Comparison of ENCODE assay signal across 10 mouse cellular contexts in the genomic region with DNA sequence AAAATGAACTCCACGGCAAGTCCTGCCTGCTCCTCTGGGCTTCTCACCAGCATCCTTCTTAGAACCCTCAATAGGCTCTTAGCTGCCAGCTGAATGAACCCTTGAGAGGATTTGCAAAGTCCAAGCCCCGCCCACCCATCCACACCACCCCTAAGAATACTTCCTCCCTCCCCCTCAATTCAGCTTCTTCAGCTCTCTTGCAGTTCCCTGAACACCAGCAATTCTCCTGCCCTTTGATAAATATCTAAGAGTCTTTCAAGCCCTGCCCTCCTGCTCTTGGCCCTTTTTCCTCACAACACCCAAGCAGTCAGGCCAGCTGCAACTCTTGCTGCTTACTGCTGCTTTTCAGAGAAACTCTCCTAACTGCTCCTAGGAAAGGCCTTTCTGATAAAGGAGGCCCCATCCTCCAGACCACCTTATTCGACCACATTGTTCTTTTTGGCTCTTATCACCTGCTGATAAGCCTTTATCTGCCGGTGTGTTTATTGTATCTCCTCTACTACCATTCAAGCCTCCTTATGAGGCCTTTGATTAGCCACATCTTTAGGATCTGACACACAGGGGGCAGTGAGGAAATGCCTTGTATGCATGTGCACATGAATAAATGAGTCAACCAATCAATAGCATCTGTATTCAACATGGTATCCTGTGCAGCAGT. TPM values are rescaled to one million over a fixed set of nuclear protein-coding genes. Genes with fewer than 3 reads are reported as not detected.
DNase-seq lines count a peak whose midpoint lies in the region; ATAC-seq and TF ChIP-seq lines count a peak whose summit lies in the region.
"Had no signal": no experiment of that assay in that cellular context is flagged by ENCODE, and none has a peak within 500 bp of the region (broad histone marks: within the 10 kb centered on the region; RNA-seq: fewer than 3 reads in every experiment).

No protein-coding gene starts in this region.

- peak; percentile 19 for DNase-seq in thymus, postnatal 4 days
- no peak for DNase-seq in thymus, postnatal 10 days (ENCODE audit: low spot score in 2 of 2)
- DNase-seq in lung, adult 2 months: peak; percentile 61
- no peak for DNase-seq in adrenal gland, postnatal 4 days (ENCODE audit: low spot score in 2 of 2)
- DNase-seq in urinary bladder, adult 2 months (ENCODE audit: low spot score): no peak
- DNase-seq in neural tube, embryonic 10.5 days (ENCODE audit: extremely low spot score, low spot score): no peak

- H3K4me3 ChIP-seq in heart, embryonic 12.5 days: no peak overlapping the region
- H3K4me3 ChIP-seq in lung, adult 2 months (replicated peaks; ENCODE audit: extremely low read depth, low read depth, low read length): no peak overlapping the region
- H3K4me3 ChIP-seq: embryonic facial prominence, embryonic 13.5 days; megakaryocyte, embryonic 14.5 days had no signal

- H3K4me2 ChIP-seq in heart, embryonic 12.5 days: peak overlapping the region; percentile 24; the same call in 1 of the 2 replicates
- H3K4me2 ChIP-seq: embryonic facial prominence, embryonic 13.5 days had no signal

- 13% methylated on average over 4 of the region's 4 CpGs for WGBS in heart, embryonic 12.5 days
- 24% methylated on average over 4 of the region's 4 CpGs for WGBS in lung, adult 2 months

- H3K4me1 ChIP-seq in heart, embryonic 12.5 days (replicated peaks): peaks cover 79% of the 10 kb centered on the region
- peaks cover 12% of the 10 kb centered on the region; the same call in 1 of the 2 replicates for H3K4me1 ChIP-seq in lung, adult 2 months (ENCODE audit: control insufficient read depth, insufficient read depth, low read length)

- TF ChIP-seq POLR2A in lung, adult 2 months (IDR thresholded peaks at IDR 0.05; ENCODE audit: borderline replicate concordance, extremely low read depth, low read depth, low read length): no peak

- TF ChIP-seq CTCF in lung, adult 2 months (IDR thresholded peaks at IDR 0.05; ENCODE audit: insufficient read depth, low read length): no peak

- ATAC-seq in heart, embryonic 12.5 days (ENCODE audit: insufficient number of reproducible peaks, low FRiP score): no peak
- ATAC-seq in erythroid progenitor cell, adult 5-6 weeks (replicated peaks; ENCODE audit: low FRiP score, poor library complexity, severe bottlenecking): no peak

- 0 out of 2 replicates have a peak, but pooled peaks cover 5% of the 10 kb centered on the region for H3K9me3 ChIP-seq in heart, embryonic 12.5 days (replicated peaks)
- H3K9me3 ChIP-seq: embryonic facial prominence, embryonic 13.5 days had no signal

- peaks cover 4% of the 10 kb centered on the region for H3K36me3 ChIP-seq in heart, embryonic 12.5 days
- H3K36me3 ChIP-seq: embryonic facial prominence, embryonic 13.5 days had no signal

- H3K9ac ChIP-seq in heart, embryonic 12.5 days: no peak overlapping the region
- H3K9ac ChIP-seq: embryonic facial prominence, embryonic 13.5 days had no signal

- no peaks in the 10 kb centered on the region for H3K27me3 ChIP-seq in heart, embryonic 12.5 days (replicated peaks)
- H3K27me3 ChIP-seq: embryonic facial prominence, embryonic 13.5 days had no signal

- H3K27ac ChIP-seq in heart, embryonic 12.5 days (ENCODE audit: poor library complexity, severe bottlenecking): peak overlapping the region; percentile 10; the same call in 1 of the 2 replicates
- H3K27ac ChIP-seq: embryonic facial prominence, embryonic 13.5 days had no signal

RNA-seq across cellular contexts. Expression of a gene that starts 21.3 kb away (rescaled TPM):
- 54.6 and 57.2 TPM in 2 replicates for polyA plus RNA-seq in heart, embryonic 12.5 days (2016; fragmentation: Nextera tagmentation; extraction: Ambion mirVana)
- 19.3 and 32.9 TPM in 2 replicates for polyA plus RNA-seq in lung, adult 2 months (2012; rRNA removed)
- total RNA-seq in adrenal gland, postnatal 4 days (2021): 10 to 100 TPM; 49.1 to 68.6 TPM
- 10.4 and 16.7 TPM in 2 replicates for polyA plus RNA-seq in urinary bladder, adult 2 months (2012; rRNA removed)
- not detected in 2 replicates for total RNA-seq in erythroid progenitor cell, adult 5-6 weeks (2015; ENCODE audit: low replicate concordance)
- not detected in 2 replicates for total RNA-seq in erythroid progenitor cell, adult 5-6 weeks (2017; ENCODE audit: low replicate concordance)

Comparison
In these comparisons a context has a peak if more than half of its experiments do, and no peak if none do; other contexts are left out.
1. DNase-seq: peak in thymus, postnatal 4 days (single experiment) and lung, adult 2 months (single experiment); none in thymus, postnatal 10 days (0 of 2), adrenal gland, postnatal 4 days (0 of 2), urinary bladder, adult 2 months (single experiment) and neural tube, embryonic 10.5 days (single experiment).